Mouse (Mus musculus) neural tube, embryonic 13.5 days (tissue): ENCODE data around the gene Ctdsp1. TPM values are rescaled to one million over a fixed set of nuclear protein-coding genes. Genes with fewer than 3 reads are reported as not detected.

Experiments
- ATAC-seq: fragments of 200-750 bp; cut with Nextera tagmentation; 2 replicates; pipeline ENCODE4 v1.8.0; 2017; ENCODE audit warnings: low read depth, mild to moderate bottlenecking, moderate TSS enrichment, moderate library complexity
- H3K27ac ChIP-seq: fragments of 300-500 bp; sonication (generic); replicated peaks from 2 replicates; pipeline ENCODE4 v1.5.1; 2015; ENCODE audit warnings: moderate library complexity, mild to moderate bottlenecking, inconsistent platforms
- H3K27me3 ChIP-seq: fragments of 300-500 bp; sonication (generic); 2 replicates; pipeline ENCODE4 v1.6.1; 2015; ENCODE audit warnings: mild to moderate bottlenecking, inconsistent platforms
- H3K36me3 ChIP-seq: fragments of 300-500 bp; sonication (generic); 2 replicates; pipeline ENCODE4 v1.6.1; 2015; ENCODE audit warnings: mild to moderate bottlenecking, inconsistent platforms
- H3K4me1 ChIP-seq: fragments of 300-500 bp; sonication (generic); replicated peaks from 2 replicates; pipeline ENCODE4 v1.6.1; 2015; ENCODE audit warnings: inconsistent platforms
- H3K4me2 ChIP-seq: fragments of 300-500 bp; sonication (generic); 2 replicates; pipeline ENCODE4 v1.6.1; 2015; ENCODE audit warnings: inconsistent platforms, mild to moderate bottlenecking, moderate library complexity
- H3K4me3 ChIP-seq: fragments of 300-500 bp; sonication (generic); 2 replicates; pipeline ENCODE4 v1.5.1; 2015; ENCODE audit warnings: mild to moderate bottlenecking, inconsistent platforms
- H3K9ac ChIP-seq: fragments of 300-500 bp; sonication (generic); 2 replicates; pipeline ENCODE4 v1.6.1; 2015; ENCODE audit warnings: moderate library complexity, mild to moderate bottlenecking, inconsistent platforms
- H3K9me3 ChIP-seq: fragments of 300-500 bp; sonication (generic); 2 replicates; pipeline ENCODE4 v1.6.1; 2016; ENCODE audit warnings: inconsistent platforms
- whole genome bisulfite sequencing: fragments of 180-500 bp; shearing (Covaris S2); methylation state at CpG from one replicate; pipeline ENCODE4 v1.1.7; 2015; 5-methylcytosine and 5-hydroxymethylcytosine counted together
- microRNA counts: library from miRNA; unstranded; fragments of <30 nt; microRNA quantifications from one replicate; lab custom pipeline; 2016
- microRNA-seq: library from miRNA; unstranded; fragments of <30 nt; microRNA quantifications from one replicate; pipeline ENCODE4, GENCODE M21; 2016
- polyA plus RNA-seq: library from polyadenylated mRNA; unstranded; fragments of >200 nt; fragmentation: Nextera tagmentation; extraction: Ambion mirVana; gene quantifications from 2 replicates; pipeline ENCODE4 v1.2.1, GENCODE M21; 2015

Gene Ctdsp1
- polyA plus RNA-seq, 1 experiment from 2014 or later: 22.5 TPM

GRCm38 (mm10) chr1:74437702-74438427, 46.6 kb downstream of the Ctdsp1 start:
- WGBS: 77% methylated on average over 8 of the region's 8 CpGs
- H3K27me3 ChIP-seq: no peaks in the 10 kb centered on the region
- H3K27ac ChIP-seq: 0 out of 2 replicates have a peak overlapping the region, but pooled peaks have one; percentile 15
- no peak for ATAC-seq
- no peak overlapping the region for H3K4me2 ChIP-seq
- no peak overlapping the region for H3K9ac ChIP-seq
- peaks cover 69% of the 10 kb centered on the region for H3K36me3 ChIP-seq
- no peaks in the 10 kb centered on the region for H3K9me3 ChIP-seq
- H3K4me3 ChIP-seq: no peak overlapping the region
- H3K4me1 ChIP-seq: no peaks in the 10 kb centered on the region

- Histone ChIP-seq H3K4me1 (no peaks in the 10 kb centered on the region), H3K36me3 (peaks cover 79% of the 10 kb centered on the region), H3K4me2 (no peak overlapping the region), H3K9me3 (no peaks in the 10 kb centered on the region), H3K4me3 (no peak overlapping the region), H3K9ac (no peak overlapping the region), H3K27me3 (no peaks in the 10 kb centered on the region), H3K27ac (no peak overlapping the region)
- 92% methylated on average over 19 of the region's 19 CpGs for WGBS
- no peak for ATAC-seq
Measured at GRCm38 (mm10) chr1:74439166-74439876, 48.0 kb downstream of the Ctdsp1 start.

GRCm38 (mm10) chr1:74444538-74444937, 53.2 kb downstream of the Ctdsp1 start:
- H3K4me3 ChIP-seq: no peak overlapping the region
- ATAC-seq: no peak
- H3K27me3 ChIP-seq: no peaks in the 10 kb centered on the region
- H3K36me3 ChIP-seq: peaks cover 77% of the 10 kb centered on the region
- 92% methylated on average over 2 of the region's 2 CpGs for WGBS
- H3K9ac ChIP-seq: no peak overlapping the region
- no peaks in the 10 kb centered on the region for H3K4me1 ChIP-seq
- no peaks in the 10 kb centered on the region for H3K9me3 ChIP-seq
- H3K4me2 ChIP-seq: no peak overlapping the region
- no peak overlapping the region for H3K27ac ChIP-seq

MicroRNAs within 50 kb of the gene (microRNA counts, 519-probe panel; counts per million panel counts)
- microRNA mmu-miR-26b (lab: Ali Mortazavi, UCI): 3,699 counts per million, percentile 55 among the panel's probes with 10 or more counts

Small RNA genes within 50 kb of the gene (microRNA-seq; reads per million reads assigned to microRNA genes)
- gene Mir26b: 10,073 reads per million, percentile 96 among the genes with 10 or more reads in this experiment

Other genes starting within 250 kb of the Ctdsp1 start
- gene Cxcr2, start 237.5 kb upstream of the Ctdsp1 start, polyA plus RNA-seq: 0.12 and 0.15 TPM in 2 replicates
- not detected in 2 replicates for gene Cxcr1, start 196.9 kb upstream of the Ctdsp1 start, polyA plus RNA-seq
- gene Arpc2, start 155.4 kb upstream of the Ctdsp1 start, polyA plus RNA-seq: 436 and 457 TPM in 2 replicates
- gene Gpbar1, start 113.0 kb upstream of the Ctdsp1 start, polyA plus RNA-seq: 0.28 TPM in 1 of 2 replicates, not detected in the other
- gene Aamp, start 106.8 kb upstream of the Ctdsp1 start, polyA plus RNA-seq: 195 and 200 TPM in 2 replicates
- 104 and 119 TPM in 2 replicates for gene Pnkd, start 106.6 kb upstream of the Ctdsp1 start, polyA plus RNA-seq
- gene Tmbim1, start 85.9 kb upstream of the Ctdsp1 start, polyA plus RNA-seq: 9.0 and 10.9 TPM in 2 replicates
- gene Catip, start 29.4 kb upstream of the Ctdsp1 start, polyA plus RNA-seq: 0.73 and 1.1 TPM in 2 replicates
- 2.7 and 3.1 TPM in 2 replicates for gene Slc11a1, start 16.3 kb upstream of the Ctdsp1 start, polyA plus RNA-seq
- gene Vil1, start 17.9 kb downstream of the Ctdsp1 start, polyA plus RNA-seq: 0.10 and 0.12 TPM in 2 replicates
- gene Cnot9, start 114.5 kb downstream of the Ctdsp1 start, polyA plus RNA-seq: 46.8 and 48.9 TPM in 2 replicates
- 6.5 and 8.7 TPM in 2 replicates for gene Plcd4, start 151.4 kb downstream of the Ctdsp1 start, polyA plus RNA-seq
- 24.1 and 25.0 TPM in 2 replicates for gene Usp37, start 152.8 kb downstream of the Ctdsp1 start, polyA plus RNA-seq
- 6.7 and 7.5 TPM in 2 replicates for gene Zfp142, start 196.7 kb downstream of the Ctdsp1 start, polyA plus RNA-seq
- gene Bcs1l, start 196.8 kb downstream of the Ctdsp1 start, polyA plus RNA-seq: 21.7 and 22.2 TPM in 2 replicates
- gene Rnf25, start 209.9 kb downstream of the Ctdsp1 start, polyA plus RNA-seq: 42.7 and 44.6 TPM in 2 replicates
- 16.5 and 19.7 TPM in 2 replicates for gene Stk36, start 209.9 kb downstream of the Ctdsp1 start, polyA plus RNA-seq